Mouse (Mus musculus) retina, postnatal 7 days (tissue): Measurements from ENCODE around the gene Robo2.
"Not testable (repeated sequence)": the region's sequence is repeated elsewhere in the genome, so short reads cannot be mapped to it uniquely, and the experiment has no call there.

Experiments used
- DNase-seq: peaks from one replicate; pipeline ENCODE4 v3.0.0-alpha.2; 2012; ENCODE audit warnings: low read depth, low spot score

Gene Robo2

DNA sequence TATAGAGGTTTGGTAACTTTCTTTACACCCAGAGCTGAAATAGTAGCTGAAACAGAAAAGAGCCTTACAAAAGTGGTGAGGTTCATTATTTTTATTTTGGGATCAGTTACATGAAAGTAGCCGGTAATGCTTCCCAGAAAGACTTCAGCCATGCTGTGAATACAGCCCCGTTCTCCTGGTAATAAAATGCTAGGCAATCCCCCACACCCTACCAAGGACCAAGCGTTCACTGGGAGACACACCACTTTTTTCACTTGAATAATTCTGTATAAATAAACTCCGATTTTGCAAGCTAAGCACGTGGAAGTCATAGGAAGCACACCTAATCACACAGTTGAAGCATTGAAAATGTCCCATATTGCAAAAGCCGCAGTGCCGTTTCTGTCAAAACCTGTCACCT is 341.0 kb downstream of the Robo2 start:
- DNase-seq: no peak

DNA sequence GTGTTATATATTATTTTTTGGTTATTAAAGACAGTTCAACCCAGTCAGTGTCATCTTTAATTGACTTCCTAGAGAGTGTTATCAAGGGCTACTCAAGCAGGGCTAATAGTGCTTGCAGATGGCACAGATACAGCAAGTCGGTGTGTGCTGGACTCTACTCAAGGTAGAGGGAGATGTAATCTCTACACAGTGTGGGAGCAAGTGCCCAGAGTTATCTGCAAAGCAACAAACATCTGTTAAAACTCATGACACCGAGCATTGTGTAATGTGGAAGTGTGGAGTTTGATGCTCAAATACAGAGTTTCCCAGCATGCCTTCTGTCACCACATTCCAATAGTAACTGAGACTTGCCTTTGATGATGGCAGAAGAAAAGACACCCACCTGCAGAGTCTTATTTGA is 345.7 kb downstream of the Robo2 start:
- no peak for DNase-seq

DNA sequence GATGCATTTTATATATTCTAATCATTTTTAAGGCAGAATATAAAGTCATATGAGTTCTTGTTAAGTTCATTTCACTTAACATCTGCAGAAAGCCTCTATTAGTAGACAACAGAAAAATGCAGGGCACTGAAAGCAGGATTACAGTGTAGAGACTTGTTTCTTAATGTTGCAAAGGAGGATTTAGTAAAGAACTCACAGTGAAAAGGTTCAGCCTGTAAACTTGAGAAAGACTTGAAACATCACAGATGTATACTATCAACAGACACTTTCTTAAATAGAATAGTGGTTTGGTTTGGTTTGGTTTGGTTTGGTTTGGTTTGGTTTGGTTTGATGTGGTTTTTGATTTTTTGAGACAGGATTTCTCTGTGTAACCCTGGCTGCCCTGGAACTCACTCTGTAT is 349.7 kb downstream of the Robo2 start:
- no peak for DNase-seq

DNA sequence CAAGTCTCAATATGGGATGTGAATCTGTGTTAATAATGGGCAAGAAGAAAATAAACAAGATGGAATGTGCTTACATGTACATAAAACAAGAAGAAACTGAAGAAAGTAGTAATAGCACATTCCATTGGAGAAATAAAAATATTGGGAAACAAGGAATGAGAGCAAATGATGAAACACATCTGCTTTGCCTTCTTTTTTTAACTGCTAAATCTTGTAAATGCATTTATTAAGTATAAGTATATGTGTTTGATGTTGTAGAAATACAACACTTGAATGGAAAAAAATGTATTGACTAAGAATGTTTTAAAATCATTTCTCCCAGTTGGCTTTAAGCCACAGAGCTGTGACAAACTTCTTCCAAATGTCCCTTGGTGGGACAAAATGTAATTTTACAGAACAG is 350.1 kb downstream of the Robo2 start:
- no peak for DNase-seq

DNA sequence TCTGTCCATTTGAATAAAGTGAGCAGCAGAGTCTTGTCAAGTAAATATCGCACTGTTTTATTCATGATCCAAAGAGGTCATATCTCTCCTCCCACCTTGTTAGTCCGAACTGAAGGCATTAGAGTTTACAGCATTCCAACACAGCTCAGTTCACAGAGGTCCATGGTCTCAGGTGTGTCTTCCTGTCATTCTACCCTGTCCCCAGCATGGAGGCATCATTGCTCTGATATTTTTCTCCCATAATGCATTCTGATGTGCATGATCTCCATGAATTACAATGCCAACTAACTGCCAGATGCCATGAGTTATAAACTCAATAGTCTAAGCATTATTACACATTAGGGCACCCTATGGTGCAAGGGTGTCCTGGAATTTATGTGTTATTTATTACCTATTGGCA is 354.7 kb downstream of the Robo2 start:
- DNase-seq: no peak

DNA sequence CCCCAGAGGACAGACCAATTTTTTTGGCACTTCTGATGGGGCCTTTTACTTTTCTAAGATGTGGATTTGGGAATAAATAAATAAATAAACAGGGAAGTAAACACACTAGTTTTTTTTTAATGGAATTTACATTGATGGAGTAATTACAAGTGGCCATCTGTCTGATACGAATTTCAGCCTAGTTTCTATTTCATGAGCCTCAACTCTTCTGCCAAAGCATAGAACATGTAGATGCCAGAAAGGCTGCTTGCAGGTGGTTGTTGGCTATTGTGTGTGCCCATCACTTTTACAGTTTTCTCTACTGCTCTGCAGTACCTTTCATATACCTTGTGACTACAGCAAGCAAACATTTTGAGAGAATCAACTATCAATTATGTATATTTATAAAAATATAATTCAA is 355.4 kb downstream of the Robo2 start:
- DNase-seq: no peak

DNA sequence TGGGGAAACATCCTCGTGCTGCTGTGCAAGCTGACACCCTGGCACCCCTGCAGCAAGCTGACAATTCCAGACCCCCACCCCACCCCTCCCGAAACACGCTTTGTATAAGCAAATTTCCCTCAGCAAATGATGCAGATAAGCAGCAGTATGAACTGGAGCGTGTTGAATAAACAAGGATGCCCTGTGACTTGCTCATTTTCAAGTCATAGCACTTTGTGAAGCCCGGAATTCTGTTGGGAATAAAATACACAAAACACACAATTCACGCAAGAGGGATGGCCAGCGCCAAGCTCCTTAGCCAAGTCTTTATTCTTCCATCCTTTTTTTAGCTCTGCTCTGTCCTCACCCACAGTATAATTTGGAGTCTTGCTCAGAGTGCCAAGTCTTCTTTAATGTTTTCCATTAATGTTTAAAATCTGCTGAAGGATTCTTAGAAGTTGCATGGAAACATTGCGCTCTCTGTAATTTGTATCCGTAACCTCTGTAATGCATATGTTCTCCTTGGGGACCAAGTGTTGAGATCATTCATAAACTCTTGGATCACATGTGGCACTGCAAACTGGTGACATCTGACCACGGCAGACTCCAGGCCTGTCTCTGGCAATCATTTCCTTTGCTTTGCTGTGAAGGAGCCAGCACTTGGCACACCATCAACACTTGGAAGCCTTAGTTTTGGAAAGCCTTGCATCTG is 356.4 kb downstream of the Robo2 start:
- peak; percentile 6 for DNase-seq

DNA sequence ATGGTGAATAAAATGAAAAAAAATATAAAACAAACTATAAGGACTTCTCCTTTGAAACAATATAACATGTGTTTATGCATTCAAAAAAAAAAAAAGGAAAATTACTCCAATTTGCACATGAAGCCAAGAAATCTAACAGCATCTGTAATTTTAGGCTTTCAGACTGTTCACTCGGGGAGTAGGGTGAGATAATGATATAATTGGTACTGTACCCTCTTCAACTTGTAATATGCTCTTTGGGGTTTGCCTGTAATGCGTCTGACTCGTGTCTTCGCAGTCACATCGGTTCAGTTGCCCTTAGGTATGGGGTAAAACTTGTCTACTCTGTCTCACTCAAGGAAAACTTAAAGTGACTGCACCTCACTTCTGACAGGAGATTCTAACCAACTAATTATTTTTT is 362.2 kb downstream of the Robo2 start:
- no peak for DNase-seq

DNA sequence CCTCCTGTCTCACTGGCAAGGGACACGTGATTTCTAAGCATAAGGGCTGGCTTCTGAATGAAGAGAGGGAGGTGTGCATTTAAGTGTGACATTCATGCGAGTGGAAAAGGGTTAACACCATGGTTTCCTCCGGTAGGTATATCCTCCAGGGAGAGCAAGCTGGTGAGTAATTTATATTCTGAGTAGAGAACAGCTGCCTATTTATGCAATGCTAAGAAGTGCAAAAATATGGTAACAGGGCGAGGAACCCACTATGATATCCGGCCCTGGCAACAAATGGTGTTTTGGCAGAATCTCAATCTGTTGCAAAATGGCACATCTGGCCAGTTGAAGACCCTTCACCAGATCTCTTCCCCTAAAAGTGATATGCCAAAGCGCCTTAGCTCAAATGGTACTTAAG is 362.6 kb downstream of the Robo2 start:
- DNase-seq: no peak

DNA sequence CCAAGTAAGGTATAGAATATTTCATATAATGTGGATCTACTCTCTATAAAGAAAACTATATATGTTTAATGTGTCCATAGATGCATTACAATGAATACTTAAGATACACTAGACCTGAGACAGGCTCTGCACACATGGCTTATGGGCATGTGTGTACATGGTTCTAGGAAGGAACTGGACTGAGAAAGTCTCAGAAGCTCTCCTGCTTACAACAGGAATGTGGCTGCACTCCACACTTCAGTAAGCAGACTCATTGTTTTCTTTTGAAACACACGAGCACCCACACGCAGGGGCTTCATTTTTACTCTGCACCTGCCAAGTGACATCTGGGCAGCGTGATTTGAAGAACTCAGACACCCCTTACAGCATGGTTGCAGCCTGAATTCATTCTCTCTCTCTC is 364.4 kb downstream of the Robo2 start:
- no peak for DNase-seq

DNA sequence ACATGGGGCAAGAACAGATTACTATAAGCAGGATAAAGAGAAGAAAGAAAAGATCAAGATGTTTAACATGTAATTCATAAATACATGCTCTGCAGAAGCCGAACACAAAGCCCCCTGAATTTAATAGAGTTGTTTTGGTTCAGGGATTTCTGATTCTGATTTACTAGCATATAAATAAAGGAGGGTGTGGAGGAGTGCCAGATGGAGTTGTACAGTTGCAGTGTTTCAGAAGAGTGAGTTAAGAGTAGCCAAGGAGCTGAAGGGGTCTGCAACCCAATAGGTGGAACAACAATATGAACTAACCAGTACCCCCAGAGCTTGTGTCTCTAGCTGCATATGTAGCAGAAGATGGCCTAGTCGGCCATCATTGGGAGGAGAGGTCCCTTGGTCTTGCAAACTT is 370.8 kb downstream of the Robo2 start:
- not testable (repeated sequence) for DNase-seq

DNA sequence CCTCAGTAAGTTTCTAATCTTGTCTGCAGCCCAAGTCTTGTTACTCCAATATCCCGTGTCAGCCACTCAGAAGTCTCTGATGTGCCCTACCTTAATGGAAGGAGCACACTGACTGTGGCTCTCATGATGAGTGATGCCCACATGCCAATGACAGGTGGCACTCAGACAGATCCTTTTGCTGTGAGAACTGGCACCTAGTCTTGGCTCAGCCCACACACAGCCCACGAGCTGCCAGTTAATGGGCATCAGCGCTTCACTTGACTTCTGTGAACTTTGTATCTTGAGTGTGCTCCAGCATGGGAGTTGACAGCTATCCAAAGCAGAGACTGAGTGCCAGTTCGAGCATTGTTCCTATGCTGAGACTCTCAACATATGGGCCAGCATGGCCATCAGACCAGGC is 383.8 kb downstream of the Robo2 start:
- no peak for DNase-seq

DNA sequence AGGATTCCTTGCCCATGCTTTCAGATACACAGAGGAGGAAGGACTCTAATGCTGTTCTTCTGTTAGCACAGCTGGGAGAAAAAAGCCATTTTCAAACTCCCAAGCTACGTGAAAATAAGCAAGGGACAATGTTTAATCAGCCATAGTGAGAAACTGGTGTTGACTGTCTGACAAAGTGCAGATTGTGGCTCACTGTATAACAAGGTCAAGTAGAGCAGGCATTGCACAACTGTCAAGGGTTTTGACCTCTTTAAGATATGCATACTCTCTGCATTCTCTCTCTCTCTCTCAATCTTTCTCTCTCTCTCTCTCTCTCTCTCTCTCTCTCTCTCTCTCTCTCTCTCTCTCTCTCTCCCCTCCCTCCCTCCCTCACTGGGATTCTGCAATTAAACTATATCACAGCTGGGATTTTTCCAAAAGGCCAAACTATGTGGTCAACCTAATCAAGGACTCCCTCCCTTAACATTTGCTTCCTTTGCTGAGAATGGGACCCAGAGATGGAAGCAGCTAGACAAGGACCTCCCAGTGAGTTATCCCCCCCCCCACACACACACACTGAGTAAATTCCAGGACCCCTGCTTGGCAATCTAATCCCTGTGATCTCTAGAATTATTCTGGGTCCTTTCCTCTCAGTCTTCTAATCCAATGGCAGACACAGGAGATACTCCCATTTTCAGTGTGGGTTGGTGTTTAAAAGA is 389.2 kb downstream of the Robo2 start:
- no peak for DNase-seq

DNA sequence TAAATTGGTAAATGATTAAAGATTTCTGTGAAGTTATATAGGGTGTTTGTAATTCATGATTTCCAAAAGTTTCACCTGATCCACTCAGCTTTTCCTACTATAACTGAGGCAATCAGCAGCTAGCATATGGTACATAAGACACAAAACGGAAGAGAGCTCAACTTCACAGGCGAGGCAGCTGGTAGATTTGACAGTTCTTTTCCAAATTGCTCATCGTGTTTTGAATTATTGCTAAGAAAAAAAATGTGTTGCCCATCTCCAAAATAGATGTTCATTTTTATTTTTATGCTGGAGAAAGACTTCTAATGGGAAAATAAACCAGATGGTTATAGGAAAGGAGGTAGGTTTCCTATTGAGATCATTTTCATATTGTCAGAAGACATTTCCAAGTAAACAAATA is 405.9 kb downstream of the Robo2 start:
- no peak for DNase-seq

DNA sequence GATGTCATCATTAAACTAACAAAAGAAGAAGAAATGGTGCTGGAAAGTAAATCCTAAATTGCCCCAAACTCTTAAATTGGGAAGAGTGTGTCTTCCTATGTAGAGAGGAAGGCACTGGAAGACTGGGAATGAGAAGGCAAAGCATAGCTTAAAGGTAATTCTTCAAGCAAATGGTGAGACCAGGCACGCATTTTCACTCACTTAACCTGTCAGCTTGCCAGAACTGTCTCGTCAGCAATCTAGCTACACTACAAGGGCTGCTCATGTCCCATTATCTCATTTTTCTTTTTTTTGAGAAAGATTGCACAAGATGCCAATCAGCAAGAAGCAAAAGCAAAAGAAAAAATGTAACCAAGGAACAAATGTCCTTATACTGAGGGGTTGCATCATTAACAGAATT is 410.3 kb downstream of the Robo2 start:
- DNase-seq: no peak

DNA sequence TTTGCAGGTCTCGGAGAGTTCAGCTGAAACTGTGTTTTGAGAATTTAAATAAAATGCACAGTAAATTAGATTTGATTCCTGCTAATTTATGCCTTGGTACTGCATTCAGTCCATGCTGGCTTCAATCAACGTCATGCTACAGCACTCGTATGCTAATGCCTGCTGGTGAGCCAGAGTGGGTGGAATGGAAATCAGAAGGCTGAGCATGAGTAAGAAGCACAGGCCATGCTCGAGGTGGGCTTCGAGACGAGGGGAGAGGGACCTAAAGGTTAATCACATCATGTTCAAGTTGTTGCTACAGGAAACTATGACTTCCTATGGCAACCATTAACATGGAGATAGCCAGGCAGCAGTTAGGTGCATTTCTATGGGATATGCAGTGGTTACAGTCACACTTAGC is 420.4 kb downstream of the Robo2 start:
- DNase-seq: no peak

DNA sequence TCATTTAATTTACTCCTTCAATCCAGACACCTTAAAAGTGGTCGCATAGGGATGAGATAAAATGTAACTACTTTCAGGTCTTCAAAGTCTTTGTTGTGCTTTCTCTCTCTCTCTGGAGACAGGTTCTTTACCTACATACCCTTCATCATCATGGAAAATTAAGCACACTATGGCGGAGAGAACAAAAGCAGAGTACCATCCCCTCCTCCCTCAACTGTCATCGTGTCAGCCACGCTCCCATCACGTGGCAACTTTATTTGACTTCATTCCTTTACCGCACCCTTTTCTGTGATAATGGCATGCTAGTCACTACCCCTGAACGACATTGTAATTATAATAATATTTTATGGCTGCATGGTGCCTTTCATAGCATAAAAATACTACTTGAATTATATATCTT is 442.1 kb downstream of the Robo2 start:
- no peak for DNase-seq

DNA sequence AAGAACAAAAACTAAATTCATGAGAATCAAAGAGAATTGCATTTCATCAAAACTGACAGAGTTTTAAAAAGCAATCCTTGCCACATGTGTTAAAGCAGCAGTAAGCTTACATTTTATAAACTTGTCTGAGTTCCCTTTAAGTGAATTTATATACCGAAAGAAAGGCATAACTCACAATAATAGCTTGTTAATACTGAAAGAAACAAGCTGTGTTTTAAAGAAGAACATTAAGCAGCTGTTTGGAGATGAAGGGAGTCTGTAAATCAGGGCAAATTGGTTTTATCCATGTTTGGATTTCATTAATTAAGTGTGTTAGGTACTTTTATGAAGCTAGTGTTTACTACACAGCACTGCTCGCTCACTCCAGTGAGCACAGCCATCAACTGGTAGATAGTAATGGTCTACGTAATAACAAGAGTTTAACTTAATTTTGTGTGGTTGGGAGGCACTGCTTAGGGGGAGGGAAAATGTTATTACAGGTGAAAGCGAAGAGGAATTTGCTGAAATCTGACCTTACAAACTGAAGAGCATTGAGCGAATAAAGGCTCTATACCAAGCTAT is 447.2 kb downstream of the Robo2 start:
- no peak for DNase-seq

DNA sequence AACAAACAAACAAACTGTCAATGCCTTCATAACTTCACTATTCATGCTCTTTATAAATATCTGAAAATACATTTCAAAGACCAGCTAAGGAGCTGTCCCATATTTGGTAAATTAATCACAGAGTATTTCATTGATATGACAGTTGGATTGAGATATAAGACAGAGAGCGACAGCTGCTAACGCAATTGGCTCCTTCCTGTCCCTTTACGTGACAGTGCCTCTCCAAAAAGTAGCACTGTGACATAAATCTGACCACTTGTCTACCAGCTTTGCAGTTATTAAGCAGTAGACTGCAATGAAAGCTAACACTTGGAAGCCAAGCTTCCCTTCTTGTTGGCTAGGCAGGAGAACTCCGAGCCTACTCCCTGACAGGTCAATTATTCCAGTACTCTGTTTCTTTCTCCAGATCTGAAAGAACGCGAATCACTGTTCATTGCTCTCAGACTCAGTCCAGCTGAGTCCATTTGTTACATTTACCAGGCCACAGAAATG is 452.1 kb downstream of the Robo2 start:
- no peak for DNase-seq

DNA sequence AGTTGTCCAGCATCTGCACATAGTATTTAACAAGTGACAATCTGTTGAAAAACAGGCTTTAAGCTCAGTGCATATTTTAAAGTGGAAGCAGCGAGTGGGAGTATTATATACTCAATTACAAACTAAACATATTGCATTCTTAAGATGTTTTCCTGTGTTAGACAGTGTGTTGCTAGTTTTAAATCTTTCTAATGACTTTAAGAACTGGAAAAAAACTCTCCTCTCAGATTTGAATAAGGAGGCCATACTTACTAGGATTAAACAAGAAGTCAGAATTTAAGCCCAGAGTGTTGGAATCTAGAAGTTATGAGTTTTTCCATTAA is 453.1 kb downstream of the Robo2 start:
- no peak for DNase-seq

DNA sequence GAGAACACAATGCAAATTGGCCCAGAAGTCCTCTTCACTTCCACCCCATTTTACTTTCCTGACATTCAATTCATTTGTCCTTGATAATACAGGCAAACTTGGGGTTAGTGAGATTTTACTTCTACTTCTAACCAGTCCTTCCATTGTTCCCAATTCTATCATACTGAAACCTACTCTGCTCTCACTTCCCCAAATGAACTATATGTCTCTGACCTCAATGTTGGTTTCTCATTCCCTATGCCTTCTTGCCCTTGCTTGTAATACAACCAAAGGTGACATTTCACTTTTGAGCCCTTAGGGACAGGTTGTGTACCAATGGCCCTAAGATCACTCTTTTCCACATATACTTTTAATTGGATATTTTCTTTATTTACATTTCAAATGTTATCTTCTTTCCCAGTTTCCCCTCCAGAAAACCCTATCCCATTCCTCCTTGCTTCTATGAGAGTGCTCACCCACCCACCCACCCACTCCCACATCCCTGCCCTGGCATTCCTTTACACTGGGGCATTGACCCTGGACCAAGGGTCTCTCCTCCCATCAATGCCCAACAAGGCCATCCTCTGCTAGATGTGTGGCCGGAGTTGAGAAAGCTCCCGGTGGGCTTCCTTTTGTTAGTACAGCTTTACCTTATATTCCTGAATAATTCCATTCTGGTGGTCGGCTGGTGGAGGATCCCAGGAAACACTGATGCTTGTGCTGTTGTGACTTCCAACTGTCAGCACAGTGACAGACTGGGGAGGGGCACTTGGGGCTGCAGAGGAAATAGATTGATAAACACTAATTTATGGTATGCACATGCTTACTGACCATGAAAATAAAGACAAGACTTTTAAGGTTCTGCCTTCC is 453.7 kb downstream of the Robo2 start:
- no peak for DNase-seq

DNA sequence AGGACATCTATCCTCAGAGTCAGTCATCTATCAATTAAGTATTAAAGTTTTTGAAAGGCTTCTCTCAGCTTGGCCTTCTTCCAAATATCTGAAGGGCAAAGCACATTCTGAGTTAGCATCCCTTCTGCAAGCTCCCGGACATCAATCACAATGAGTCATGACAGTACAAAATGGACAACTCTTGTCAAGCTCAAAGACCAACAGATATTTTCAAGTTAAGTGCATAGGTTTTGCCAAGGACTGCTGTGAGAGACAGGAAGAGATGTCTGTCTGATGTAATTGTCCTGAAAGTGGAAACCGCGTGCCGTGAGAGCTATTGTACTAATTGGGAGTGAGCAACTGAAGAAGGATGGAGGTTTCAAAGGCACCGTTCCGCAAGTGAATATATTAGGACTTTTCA is 465.5 kb downstream of the Robo2 start:
- DNase-seq: no peak

DNA sequence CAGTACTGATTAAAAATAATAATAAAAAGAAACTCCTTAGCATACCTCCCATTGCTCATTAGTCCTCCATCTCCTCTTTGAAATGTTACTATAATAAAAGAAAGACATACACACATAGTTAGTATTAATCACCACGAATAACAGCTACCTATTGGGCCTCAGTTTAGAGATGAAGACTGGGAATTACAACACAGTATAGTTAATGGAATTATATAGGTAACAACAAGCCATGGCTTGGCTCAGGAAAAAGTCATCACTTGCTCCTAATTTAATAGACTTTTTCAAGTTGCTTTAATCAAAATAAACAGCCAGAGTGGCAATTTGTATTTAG is 471.4 kb downstream of the Robo2 start:
- DNase-seq: no peak
